Mouse (Mus musculus) megakaryocyte-erythroid progenitor cell, adult 5-6 weeks (primary cell): ENCODE measurements around the gene Prim1. TPM values are rescaled to one million over a fixed set of nuclear protein-coding genes. Genes with fewer than 3 reads are reported as not detected.
A peak's percentile ranks its signal among the peaks of the same experiment; 100 is the strongest.
"Not testable (repeated sequence)": the region's sequence is repeated elsewhere in the genome, so short reads cannot be mapped to it uniquely, and the experiment has no call there.

Experiments
- ATAC-seq: replicated peaks from 2 replicates; pipeline ENCODE4 v1.8.0; 2016; ENCODE audit warnings: mild to moderate bottlenecking, inconsistent platforms; ENCODE audit not compliant: severe bottlenecking, poor library complexity, low FRiP score, low TSS enrichment
- total RNA-seq, 2 experiments: library from RNA; stranded (forward) in 1 of 2; stranded (reverse) in 1 of 2; fragments of 200-1000, 215-1000 nt in 1 of 2; fragments of >200 nt in 1 of 2; fragmentation: Nextera tagmentation in 1 of 2; gene quantifications; 2 replicates each; pipeline ENCODE4 v1.2.3; 2014 to 2017

Gene Prim1
- total RNA-seq, 2 experiments from 2014 or later, result 123 to 134 TPM

- ATAC-seq, result no peak
Observed at GRCm38 (mm10) chr10:128030860-128031259, 15.9 kb downstream of the Prim1 start.

- ATAC-seq, result peak; percentile 61
Observed at GRCm38 (mm10) chr10:128036746-128037425, 21.9 kb downstream of the Prim1 start.

- no peak for ATAC-seq
Observed at GRCm38 (mm10) chr10:128037921-128038320, 23.0 kb downstream of the Prim1 start.

GRCm38 (mm10) chr10:128039167-128039566, 24.2 kb downstream of the Prim1 start:
- no peak for ATAC-seq

GRCm38 (mm10) chr10:128039858-128040257, 24.9 kb downstream of the Prim1 start:
- no peak for ATAC-seq

- no peak for ATAC-seq
Observed at GRCm38 (mm10) chr10:128040293-128040692, 25.3 kb downstream of the Prim1 start.

- no peak for ATAC-seq
Observed at GRCm38 (mm10) chr10:128041636-128042035, 26.7 kb downstream of the Prim1 start.

GRCm38 (mm10) chr10:128042466-128042865, 27.5 kb downstream of the Prim1 start:
- ATAC-seq, result no peak

- ATAC-seq, result no peak
Observed at GRCm38 (mm10) chr10:128043041-128043835, 28.3 kb downstream of the Prim1 start.

- ATAC-seq, result no peak
Observed at GRCm38 (mm10) chr10:128048157-128048556, 33.2 kb downstream of the Prim1 start.

- peak; percentile 27; the same call in 1 of the 2 replicates for ATAC-seq
Observed at GRCm38 (mm10) chr10:128049741-128050140, 34.8 kb downstream of the Prim1 start.

- no peak for ATAC-seq
Observed at GRCm38 (mm10) chr10:128050355-128050754, 35.4 kb downstream of the Prim1 start.

GRCm38 (mm10) chr10:128051589-128051988, 36.6 kb downstream of the Prim1 start:
- no peak for ATAC-seq

GRCm38 (mm10) chr10:128052136-128052535, 37.2 kb downstream of the Prim1 start:
- not testable (repeated sequence) for ATAC-seq

GRCm38 (mm10) chr10:128053001-128053400, 38.0 kb downstream of the Prim1 start:
- no peak for ATAC-seq

GRCm38 (mm10) chr10:128058184-128058583, 43.2 kb downstream of the Prim1 start:
- ATAC-seq, result peak; percentile 19

- peak; percentile 79 for ATAC-seq
Observed at GRCm38 (mm10) chr10:128058601-128059151, 43.7 kb downstream of the Prim1 start, which contains the start of gene Ptges3. Ptges3 (plus strand) TSS chr10:128058954.

GRCm38 (mm10) chr10:128059207-128059981, 44.4 kb downstream of the Prim1 start:
- ATAC-seq, result peak; percentile 60

GRCm38 (mm10) chr10:128061109-128061508, 46.1 kb downstream of the Prim1 start:
- no peak for ATAC-seq
